Comparison of ENCODE assay signal across 32 mouse cellular contexts in the genomic region with DNA sequence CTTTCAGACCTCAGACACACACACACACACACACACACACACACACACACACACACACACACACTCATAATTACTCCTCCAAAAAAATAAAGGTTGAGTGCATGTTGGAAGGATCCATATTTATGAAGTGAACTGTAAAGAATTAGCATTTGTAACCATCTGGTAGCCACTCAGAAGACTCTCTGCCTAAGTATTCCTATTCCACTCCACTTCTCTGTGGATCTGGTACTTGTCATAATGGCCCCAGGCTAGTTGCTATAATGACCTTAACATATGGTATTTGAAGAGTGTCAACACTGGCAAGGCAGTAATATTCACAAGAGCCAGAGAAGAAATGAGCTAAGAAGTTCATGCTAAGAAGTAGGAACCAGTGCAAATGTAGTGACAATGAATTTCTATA.
A peak's percentile ranks its signal among the peaks of the same experiment; 100 is the strongest.
DNase-seq lines count a peak whose midpoint lies in the region; ATAC-seq and TF ChIP-seq lines count a peak whose summit lies in the region.
"Had no signal": no experiment of that assay in that cellular context is flagged by ENCODE, and none has a peak within 500 bp of the region (broad histone marks: within the 10 kb centered on the region; RNA-seq: fewer than 3 reads in every experiment).

No protein-coding gene starts in this region.

- H3K27me3 ChIP-seq in forebrain, embryonic 13.5 days: no peaks in the 10 kb centered on the region
- H3K27me3 ChIP-seq in forebrain, embryonic 10.5 days (ENCODE audit: poor library complexity, severe bottlenecking): no peaks in the 10 kb centered on the region
- no peaks in the 10 kb centered on the region for H3K27me3 ChIP-seq in midbrain, postnatal 0 days (ENCODE audit: insufficient read depth, low read length)
- no peaks in the 10 kb centered on the region for H3K27me3 ChIP-seq in midbrain, embryonic 10.5 days (ENCODE audit: low read depth, poor library complexity, severe bottlenecking)
- no peaks in the 10 kb centered on the region for H3K27me3 ChIP-seq in kidney, embryonic 15.5 days
- H3K27me3 ChIP-seq: embryonic facial prominence, embryonic 13.5 days; hindbrain, embryonic 13.5 days; limb, embryonic 13.5 days; lung, embryonic 15.5 days; megakaryocyte, embryonic 14.5 days; midbrain, embryonic 15.5 days; neural tube, embryonic 12.5 days had no signal

- TF ChIP-seq CTCF in midbrain, postnatal 0 days (IDR thresholded peaks at IDR 0.05): no peak

- no peak overlapping the region for H3K4me2 ChIP-seq in forebrain, embryonic 13.5 days
- no peak overlapping the region for H3K4me2 ChIP-seq in midbrain, postnatal 0 days (ENCODE audit: low read depth, low read length, poor library complexity, severe bottlenecking)
- no peak overlapping the region for H3K4me2 ChIP-seq in kidney, embryonic 15.5 days
- H3K4me2 ChIP-seq: embryonic facial prominence, embryonic 13.5 days; hindbrain, embryonic 13.5 days; limb, embryonic 13.5 days; liver, embryonic 11.5 days; lung, embryonic 15.5 days; midbrain, embryonic 15.5 days; neural tube, embryonic 12.5 days had no signal

- DNase-seq in forebrain, embryonic 10.5 days (ENCODE audit: extremely low spot score, low spot score): no peak
- peak; percentile 8 for DNase-seq in midbrain, postnatal 0 days (ENCODE audit: low spot score)
- no peak for DNase-seq in midbrain, embryonic 10.5 days (ENCODE audit: low spot score)
- DNase-seq in mesoderm, embryonic 11.5 days (ENCODE audit: low read depth, low spot score): peak; percentile 30
- no peak for DNase-seq in lung, postnatal 25 days (ENCODE audit: low spot score)
- DNase-seq: adrenal gland, postnatal 25 days; B cell, adult 2 months; cerebellum, adult 18-20 months; cerebellum, postnatal 10 days; gastrocnemius, postnatal 25 days; heart, adult 11 months; heart, postnatal 36 days; kidney, adult 11 months; kidney, postnatal 25 days; lung, postnatal 36 days; thymus, adult 2 months; thymus, postnatal 36 days had no signal

- peak; percentile 58; the same call in 1 of the 2 replicates for ATAC-seq in forebrain, embryonic 13.5 days
- ATAC-seq in midbrain, postnatal 0 days (ENCODE audit: low FRiP score): no peak
- no peak for ATAC-seq in kidney, embryonic 15.5 days (replicated peaks; ENCODE audit: low FRiP score)
- ATAC-seq: midbrain, embryonic 15.5 days had no signal

- no peaks in the 10 kb centered on the region for H3K4me1 ChIP-seq in forebrain, embryonic 13.5 days
- H3K4me1 ChIP-seq in forebrain, embryonic 10.5 days: no peaks in the 10 kb centered on the region
- no peaks in the 10 kb centered on the region for H3K4me1 ChIP-seq in midbrain, postnatal 0 days (ENCODE audit: insufficient read depth, low read length)
- H3K4me1 ChIP-seq in midbrain, embryonic 10.5 days: no peaks in the 10 kb centered on the region
- no peaks in the 10 kb centered on the region for H3K4me1 ChIP-seq in kidney, embryonic 15.5 days
- H3K4me1 ChIP-seq: embryonic facial prominence, embryonic 13.5 days; heart, embryonic 10.5 days; hindbrain, embryonic 13.5 days; limb, embryonic 13.5 days; lung, embryonic 15.5 days; megakaryocyte, embryonic 14.5 days; midbrain, embryonic 15.5 days; neural tube, embryonic 12.5 days had no signal

- no peaks in the 10 kb centered on the region for H3K9me3 ChIP-seq in forebrain, embryonic 13.5 days (replicated peaks)
- H3K9me3 ChIP-seq in forebrain, embryonic 10.5 days: no peaks in the 10 kb centered on the region
- no peaks in the 10 kb centered on the region for H3K9me3 ChIP-seq in midbrain, postnatal 0 days (ENCODE audit: low read length)
- H3K9me3 ChIP-seq in midbrain, embryonic 10.5 days (replicated peaks): no peaks in the 10 kb centered on the region
- no peaks in the 10 kb centered on the region for H3K9me3 ChIP-seq in kidney, embryonic 15.5 days (replicated peaks)
- H3K9me3 ChIP-seq: embryonic facial prominence, embryonic 13.5 days; heart, embryonic 10.5 days; hindbrain, embryonic 13.5 days; limb, embryonic 13.5 days; lung, embryonic 15.5 days; megakaryocyte, embryonic 14.5 days; midbrain, embryonic 15.5 days; neural tube, embryonic 12.5 days had no signal

- no peak overlapping the region for H3K27ac ChIP-seq in forebrain, embryonic 13.5 days
- no peak overlapping the region for H3K27ac ChIP-seq in forebrain, embryonic 10.5 days
- no peak overlapping the region for H3K27ac ChIP-seq in midbrain, postnatal 0 days (ENCODE audit: low read depth, low read length)
- no peak overlapping the region for H3K27ac ChIP-seq in midbrain, embryonic 10.5 days (replicated peaks)
- no peak overlapping the region for H3K27ac ChIP-seq in kidney, embryonic 15.5 days
- H3K27ac ChIP-seq: embryonic facial prominence, embryonic 13.5 days; heart, embryonic 10.5 days; hindbrain, embryonic 13.5 days; layer of hippocampus, adult 2 months; left cerebral cortex, adult 2 months; limb, embryonic 13.5 days; lung, embryonic 15.5 days; midbrain, embryonic 15.5 days; neural tube, embryonic 12.5 days had no signal

- no peak overlapping the region for H3K4me3 ChIP-seq in forebrain, embryonic 13.5 days
- H3K4me3 ChIP-seq in forebrain, embryonic 10.5 days: no peak overlapping the region
- no peak overlapping the region for H3K4me3 ChIP-seq in midbrain, postnatal 0 days (ENCODE audit: low read depth, low read length)
- no peak overlapping the region for H3K4me3 ChIP-seq in midbrain, embryonic 10.5 days
- no peak overlapping the region for H3K4me3 ChIP-seq in kidney, embryonic 15.5 days (replicated peaks)
- H3K4me3 ChIP-seq: embryonic facial prominence, embryonic 13.5 days; erythroblast, embryonic 14.5 days; heart, embryonic 10.5 days; hindbrain, embryonic 13.5 days; layer of hippocampus, adult 2 months; left cerebral cortex, adult 2 months; limb, embryonic 13.5 days; lung, embryonic 15.5 days; megakaryocyte, embryonic 14.5 days; midbrain, embryonic 15.5 days; myocyte; neural tube, embryonic 12.5 days had no signal

- no peak overlapping the region for H3K9ac ChIP-seq in forebrain, embryonic 13.5 days
- no peak overlapping the region for H3K9ac ChIP-seq in midbrain, postnatal 0 days (replicated peaks; ENCODE audit: low read length, poor library complexity, severe bottlenecking)
- H3K9ac ChIP-seq in kidney, embryonic 15.5 days: no peak overlapping the region
- H3K9ac ChIP-seq: embryonic facial prominence, embryonic 13.5 days; hindbrain, embryonic 13.5 days; limb, embryonic 13.5 days; lung, embryonic 15.5 days; midbrain, embryonic 15.5 days; neural tube, embryonic 12.5 days had no signal

- H3K36me3 ChIP-seq in forebrain, embryonic 13.5 days (ENCODE audit: poor library complexity, severe bottlenecking): no peaks in the 10 kb centered on the region
- H3K36me3 ChIP-seq in forebrain, embryonic 10.5 days (replicated peaks): no peaks in the 10 kb centered on the region
- no peaks in the 10 kb centered on the region for H3K36me3 ChIP-seq in midbrain, postnatal 0 days (ENCODE audit: insufficient read depth, low read length)
- no peaks in the 10 kb centered on the region for H3K36me3 ChIP-seq in midbrain, embryonic 10.5 days
- H3K36me3 ChIP-seq in kidney, embryonic 15.5 days: no peaks in the 10 kb centered on the region
- H3K36me3 ChIP-seq: embryonic facial prominence, embryonic 13.5 days; heart, embryonic 10.5 days; hindbrain, embryonic 13.5 days; limb, embryonic 13.5 days; lung, embryonic 15.5 days; midbrain, embryonic 15.5 days; neural tube, embryonic 12.5 days had no signal

Comparison
In these comparisons a context has a peak if more than half of its experiments do, and no peak if none do; other contexts are left out.
1. DNase-seq: peak in midbrain, postnatal 0 days (single experiment) and mesoderm, embryonic 11.5 days (single experiment); none in forebrain, embryonic 10.5 days (single experiment), midbrain, embryonic 10.5 days (single experiment) and lung, postnatal 25 days (single experiment).